Mouse (Mus musculus): Measurements from ENCODE around the gene Tbc1d10b.

- peak; percentile 51 for TF ChIP-seq CTCF (IDR thresholded peaks at IDR 0.05; ENCODE audit: extremely low read depth, insufficient read depth, low read length)
- no peak for TF ChIP-seq POLR2A (IDR thresholded peaks at IDR 0.05; ENCODE audit: extremely low read depth, insufficient read depth, low read length)
These were observed 22.7 kb downstream of the Tbc1d10b start for GRCm38 (mm10) chr7:127185601-127186000.
